Mouse (Mus musculus): ENCODE results near the gene Tcf3. TPM values are rescaled to one million over a fixed set of nuclear protein-coding genes. Genes with fewer than 3 reads are reported as not detected.

Tcf3 gene
- polyA plus RNA-seq, 1 experiment: 128 TPM

DNA sequence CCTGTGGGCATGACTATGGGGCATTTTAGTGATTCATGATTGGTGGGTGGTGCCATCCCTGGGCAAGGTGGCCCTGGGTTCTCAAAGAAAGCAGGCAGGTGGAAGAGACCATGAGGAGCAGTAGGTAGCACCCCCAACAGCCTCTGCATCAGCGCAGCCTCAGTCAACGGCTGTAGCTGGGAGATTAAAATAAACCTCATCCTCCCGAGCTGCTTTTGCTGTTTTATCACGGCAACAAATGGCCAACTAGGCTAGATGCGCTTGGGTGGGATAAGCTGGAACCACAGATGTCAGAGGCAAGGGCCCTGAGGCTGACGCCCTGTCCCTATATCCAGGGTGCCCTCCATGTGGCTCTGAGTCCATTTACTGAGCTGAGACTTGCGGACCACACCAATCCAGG, 48.7 kb downstream of the Tcf3 start:
- no peak for TF ChIP-seq CTCF (IDR thresholded peaks at IDR 0.05; ENCODE audit: borderline replicate concordance, extremely low read depth, insufficient read depth, insufficient read length)
- TF ChIP-seq POLR2A (IDR thresholded peaks at IDR 0.05; ENCODE audit: borderline replicate concordance, extremely low read depth, insufficient read depth, insufficient read length, poor library complexity, severe bottlenecking): no peak
- no peak for DNase-seq (ENCODE audit: low read depth)

DNA sequence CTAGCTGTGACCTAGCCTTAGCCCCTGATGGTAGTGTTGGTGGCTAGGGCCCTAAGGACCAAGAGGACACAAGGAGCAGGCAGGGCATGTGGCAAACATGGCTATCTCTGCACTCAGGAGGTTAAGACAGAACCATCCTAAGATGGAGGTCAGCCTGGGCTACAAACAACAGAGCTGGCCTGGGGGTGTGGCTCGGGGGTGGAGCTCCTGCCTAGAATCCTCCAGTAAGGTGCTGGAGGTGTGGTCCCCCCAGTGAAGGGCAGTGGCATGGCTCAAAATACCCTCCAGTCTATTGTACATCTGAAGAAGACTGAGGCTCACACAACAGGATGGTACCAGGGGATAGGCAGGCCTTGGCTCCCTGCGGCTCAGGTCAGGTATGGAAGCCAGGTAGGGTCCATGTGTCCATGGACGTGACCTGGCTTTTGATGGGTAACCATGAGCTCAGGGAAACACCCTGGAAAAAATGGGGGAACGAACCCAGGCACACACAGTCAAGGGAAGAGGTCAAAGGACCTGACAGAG, 49.3 kb downstream of the Tcf3 start:
- DNase-seq (ENCODE audit: low read depth): peak; percentile 24
- TF ChIP-seq CTCF (IDR thresholded peaks at IDR 0.05; ENCODE audit: borderline replicate concordance, extremely low read depth, insufficient read depth, insufficient read length): no peak
- TF ChIP-seq POLR2A (IDR thresholded peaks at IDR 0.05; ENCODE audit: borderline replicate concordance, extremely low read depth, insufficient read depth, insufficient read length, poor library complexity, severe bottlenecking): no peak

DNA sequence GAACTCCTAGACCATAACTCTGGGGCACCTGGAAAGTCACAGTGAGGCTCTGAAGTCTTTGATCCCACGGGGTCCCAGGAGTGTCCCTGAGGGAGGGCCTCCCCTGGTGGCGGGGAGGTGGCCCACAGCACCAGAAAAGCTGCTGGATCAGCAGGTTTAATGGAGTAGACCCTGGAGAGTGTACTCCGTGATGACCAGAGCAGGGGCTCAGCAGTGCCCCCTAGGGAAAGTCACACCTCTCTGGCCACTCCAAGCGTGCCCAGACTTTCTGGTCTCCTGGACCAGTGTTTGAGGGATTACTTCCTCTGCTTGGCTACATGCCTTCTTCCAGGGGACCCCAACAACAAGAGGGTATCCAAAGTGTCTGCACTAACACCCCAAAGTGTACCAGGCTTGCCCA, 50.0 kb downstream of the Tcf3 start:
- no peak for TF ChIP-seq POLR2A (IDR thresholded peaks at IDR 0.05; ENCODE audit: borderline replicate concordance, extremely low read depth, insufficient read depth, insufficient read length, poor library complexity, severe bottlenecking)
- TF ChIP-seq CTCF (IDR thresholded peaks at IDR 0.05; ENCODE audit: borderline replicate concordance, extremely low read depth, insufficient read depth, insufficient read length): no peak; the same call in 1 of the 2 replicates

DNA sequence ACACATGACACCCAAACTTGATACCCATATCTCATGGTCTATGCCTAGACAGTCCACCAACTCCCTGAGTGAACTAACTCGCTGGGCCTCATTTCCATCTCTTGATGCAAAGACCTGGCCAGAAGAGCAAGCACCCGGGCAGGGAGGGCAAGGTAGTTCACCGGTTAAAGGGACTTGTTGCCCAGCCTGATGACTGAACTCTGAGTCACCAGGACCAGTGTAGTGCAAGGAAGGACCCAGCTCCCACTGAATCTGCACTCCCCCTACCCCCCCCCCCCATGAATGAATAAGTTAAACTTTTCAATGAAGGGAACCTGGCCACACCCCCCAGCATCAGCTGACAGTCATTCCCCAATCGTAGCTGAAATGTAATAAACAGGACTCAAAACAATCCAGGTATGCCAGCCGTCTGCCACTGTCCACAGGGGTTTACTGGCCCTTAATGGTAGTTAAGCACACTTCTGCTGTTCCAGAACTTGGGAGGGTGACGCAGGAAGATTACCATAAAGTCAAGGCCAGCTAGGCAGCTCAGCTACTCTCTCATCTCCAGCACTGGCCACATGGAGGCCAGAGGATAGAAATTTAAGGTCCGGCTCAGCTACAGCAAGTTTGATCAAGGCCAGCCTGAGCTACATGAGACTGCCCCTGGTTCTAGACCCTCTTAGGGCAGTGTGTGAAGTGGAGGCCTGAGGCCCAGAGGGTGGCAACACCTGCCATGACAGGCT, 50.6 kb downstream of the Tcf3 start:
- no peak for DNase-seq (ENCODE audit: low read depth)
- TF ChIP-seq POLR2A (IDR thresholded peaks at IDR 0.05; ENCODE audit: borderline replicate concordance, extremely low read depth, insufficient read depth, insufficient read length, poor library complexity, severe bottlenecking): no peak
- TF ChIP-seq CTCF (IDR thresholded peaks at IDR 0.05; ENCODE audit: borderline replicate concordance, extremely low read depth, insufficient read depth, insufficient read length): no peak

More for the DNA sequence above, 50.0 kb downstream of the Tcf3 start:
- no peak for DNase-seq (ENCODE audit: low read depth)

DNA sequence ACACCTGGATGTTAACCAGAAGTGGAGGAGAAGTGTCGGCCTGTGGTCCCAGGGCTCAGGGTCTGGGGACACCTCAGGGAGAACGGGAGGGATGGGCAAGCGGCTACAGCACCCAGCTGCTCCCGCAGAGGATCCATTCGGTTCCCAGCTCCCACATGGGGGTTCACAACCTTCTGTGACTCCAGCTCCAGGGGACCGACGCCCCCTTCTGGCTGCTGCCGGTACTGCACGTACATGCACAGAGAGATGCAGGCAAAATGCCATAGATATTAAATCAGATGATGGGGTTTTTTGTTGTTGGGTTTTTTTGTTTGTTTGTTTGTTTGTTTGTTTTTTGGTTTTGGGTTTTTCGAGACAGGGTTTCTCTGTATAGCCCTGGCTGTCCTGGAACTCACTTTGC, 55.7 kb downstream of the Tcf3 start:
- DNase-seq (ENCODE audit: low read depth): no peak

DNA sequence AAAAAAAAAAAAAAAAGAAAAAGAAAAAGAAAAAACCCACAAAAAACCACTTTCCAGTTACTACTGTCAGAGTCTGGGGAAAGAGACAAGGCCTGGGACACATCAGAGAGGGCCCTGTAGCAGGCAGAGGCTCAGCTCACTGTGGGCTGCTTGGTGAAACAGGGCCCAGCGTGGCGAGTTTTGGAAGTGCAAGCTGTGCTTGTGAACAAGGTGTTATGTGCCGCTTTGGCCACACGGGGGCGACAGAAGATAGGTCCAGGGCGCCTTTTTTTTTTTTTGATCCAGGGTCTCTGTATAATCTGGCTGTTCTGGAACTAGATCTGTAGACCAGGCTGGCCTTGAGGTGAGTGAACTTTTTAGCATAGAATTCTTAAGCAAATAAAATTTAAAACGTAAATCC, 57.3 kb downstream of the Tcf3 start:
- DNase-seq (ENCODE audit: low read depth): peak; percentile 97
- peak; percentile 99 for TF ChIP-seq CTCF (IDR thresholded peaks at IDR 0.05; ENCODE audit: borderline replicate concordance, extremely low read depth, insufficient read depth, insufficient read length)
- TF ChIP-seq POLR2A (IDR thresholded peaks at IDR 0.05; ENCODE audit: borderline replicate concordance, extremely low read depth, insufficient read depth, insufficient read length, poor library complexity, severe bottlenecking): no peak

More for the DNA sequence above, 55.7 kb downstream of the Tcf3 start:
- TF ChIP-seq POLR2A (IDR thresholded peaks at IDR 0.05; ENCODE audit: borderline replicate concordance, extremely low read depth, insufficient read depth, insufficient read length, poor library complexity, severe bottlenecking) (no peak), CTCF (IDR thresholded peaks at IDR 0.05; ENCODE audit: borderline replicate concordance, extremely low read depth, insufficient read depth, insufficient read length) (peak; percentile 65)

DNA sequence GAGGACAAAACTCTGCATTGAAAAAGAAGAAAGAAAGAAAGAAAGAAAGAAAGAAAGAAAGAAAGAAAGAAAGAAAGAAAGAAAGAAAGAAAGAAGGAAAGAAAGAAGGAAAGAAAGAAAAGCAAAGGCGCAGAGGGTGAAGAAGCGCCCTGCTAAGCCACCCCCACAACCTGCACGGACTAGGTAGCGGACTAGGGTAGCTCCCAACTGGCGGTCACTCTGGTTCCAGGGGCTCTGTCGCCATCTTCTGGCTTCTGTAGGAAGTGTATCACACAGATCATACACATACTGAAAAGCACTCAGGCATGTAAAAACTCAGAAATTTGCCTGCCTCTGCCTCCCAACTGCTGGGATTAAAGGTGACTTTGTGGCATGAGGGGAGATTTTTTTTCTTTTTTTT, 59.4 kb downstream of the Tcf3 start:
- DNase-seq (ENCODE audit: low read depth): peak; percentile 60
- TF ChIP-seq CTCF (IDR thresholded peaks at IDR 0.05; ENCODE audit: borderline replicate concordance, extremely low read depth, insufficient read depth, insufficient read length): peak; percentile 59; the same call in 1 of the 2 replicates
- TF ChIP-seq POLR2A (IDR thresholded peaks at IDR 0.05; ENCODE audit: borderline replicate concordance, extremely low read depth, insufficient read depth, insufficient read length, poor library complexity, severe bottlenecking): no peak

DNA sequence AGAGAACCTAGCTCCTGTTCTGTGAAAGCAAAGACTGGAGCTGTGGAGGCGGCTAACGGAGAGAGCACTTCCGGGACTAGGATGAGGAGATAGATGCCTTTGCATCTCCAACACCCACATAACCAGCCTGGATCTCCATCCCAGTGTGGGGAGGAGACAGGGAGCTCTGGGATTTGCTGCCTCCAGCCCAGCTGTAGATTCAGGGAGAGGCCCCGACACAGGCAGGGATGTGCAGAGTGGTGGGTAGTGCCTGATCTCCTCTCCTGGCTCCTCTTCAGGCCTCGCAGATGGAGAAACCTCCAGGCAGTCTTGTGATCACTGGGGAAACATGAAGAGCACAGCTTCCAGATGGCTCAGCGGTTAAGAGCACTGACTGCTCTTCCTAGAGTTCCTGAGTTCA, 60.7 kb downstream of the Tcf3 start:
- TF ChIP-seq CTCF (IDR thresholded peaks at IDR 0.05; ENCODE audit: borderline replicate concordance, extremely low read depth, insufficient read depth, insufficient read length) (no peak), POLR2A (IDR thresholded peaks at IDR 0.05; ENCODE audit: borderline replicate concordance, extremely low read depth, insufficient read depth, insufficient read length, poor library complexity, severe bottlenecking) (no peak)
- DNase-seq (ENCODE audit: low read depth): no peak

DNA sequence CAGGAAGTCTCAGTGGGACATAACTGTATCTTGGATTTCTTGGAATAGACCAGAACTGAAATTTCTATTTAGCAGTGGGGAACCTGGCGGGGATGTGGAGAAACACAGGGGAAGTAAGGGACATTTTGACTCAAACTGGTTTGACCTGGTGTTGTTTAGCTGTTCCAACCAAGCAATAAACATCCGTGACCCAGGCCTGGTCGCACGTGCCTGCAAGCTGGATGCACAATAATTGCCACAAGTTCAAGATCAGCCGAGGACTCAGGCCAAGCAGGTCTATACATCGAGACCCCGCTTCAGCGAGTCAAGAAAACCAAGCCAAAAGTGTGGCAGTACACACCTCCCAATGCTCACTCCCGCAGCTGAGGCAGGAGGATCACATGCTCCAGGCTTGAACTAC, 61.5 kb downstream of the Tcf3 start:
- TF ChIP-seq CTCF (IDR thresholded peaks at IDR 0.05; ENCODE audit: borderline replicate concordance, extremely low read depth, insufficient read depth, insufficient read length): no peak
- TF ChIP-seq POLR2A (IDR thresholded peaks at IDR 0.05; ENCODE audit: borderline replicate concordance, extremely low read depth, insufficient read depth, insufficient read length, poor library complexity, severe bottlenecking): no peak
- no peak for DNase-seq (ENCODE audit: low read depth)

DNA sequence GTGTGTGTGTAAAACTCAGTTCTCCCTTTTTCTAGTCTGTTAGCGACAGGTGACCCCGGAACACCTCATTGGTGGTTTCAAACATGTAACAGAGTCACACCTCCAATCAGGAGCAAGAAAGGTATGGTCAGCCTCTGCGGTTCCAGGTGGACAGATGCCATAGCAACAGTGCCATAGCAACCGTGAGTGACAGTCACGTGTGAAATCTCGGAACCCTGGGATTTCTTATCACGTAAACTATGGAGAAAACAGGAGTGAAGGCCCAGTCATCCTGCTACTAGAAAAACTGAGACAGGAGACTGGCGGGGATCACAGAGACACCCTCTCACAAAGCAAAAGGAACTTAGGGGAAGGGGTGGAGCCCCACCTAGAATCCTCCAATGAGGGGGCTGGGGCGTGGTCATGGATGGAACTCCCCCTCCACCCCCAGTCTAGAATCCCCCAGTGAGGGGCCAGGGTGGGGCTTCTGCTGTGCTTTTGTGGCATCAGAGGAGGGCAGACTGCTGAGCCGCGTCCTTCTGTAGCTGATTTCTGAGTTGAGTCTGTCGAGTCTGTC, 62.0 kb downstream of the Tcf3 start:
- TF ChIP-seq POLR2A (IDR thresholded peaks at IDR 0.05; ENCODE audit: borderline replicate concordance, extremely low read depth, insufficient read depth, insufficient read length, poor library complexity, severe bottlenecking) (no peak), CTCF (IDR thresholded peaks at IDR 0.05; ENCODE audit: borderline replicate concordance, extremely low read depth, insufficient read depth, insufficient read length) (no peak)
- DNase-seq (ENCODE audit: low read depth): peak; percentile 87

DNA sequence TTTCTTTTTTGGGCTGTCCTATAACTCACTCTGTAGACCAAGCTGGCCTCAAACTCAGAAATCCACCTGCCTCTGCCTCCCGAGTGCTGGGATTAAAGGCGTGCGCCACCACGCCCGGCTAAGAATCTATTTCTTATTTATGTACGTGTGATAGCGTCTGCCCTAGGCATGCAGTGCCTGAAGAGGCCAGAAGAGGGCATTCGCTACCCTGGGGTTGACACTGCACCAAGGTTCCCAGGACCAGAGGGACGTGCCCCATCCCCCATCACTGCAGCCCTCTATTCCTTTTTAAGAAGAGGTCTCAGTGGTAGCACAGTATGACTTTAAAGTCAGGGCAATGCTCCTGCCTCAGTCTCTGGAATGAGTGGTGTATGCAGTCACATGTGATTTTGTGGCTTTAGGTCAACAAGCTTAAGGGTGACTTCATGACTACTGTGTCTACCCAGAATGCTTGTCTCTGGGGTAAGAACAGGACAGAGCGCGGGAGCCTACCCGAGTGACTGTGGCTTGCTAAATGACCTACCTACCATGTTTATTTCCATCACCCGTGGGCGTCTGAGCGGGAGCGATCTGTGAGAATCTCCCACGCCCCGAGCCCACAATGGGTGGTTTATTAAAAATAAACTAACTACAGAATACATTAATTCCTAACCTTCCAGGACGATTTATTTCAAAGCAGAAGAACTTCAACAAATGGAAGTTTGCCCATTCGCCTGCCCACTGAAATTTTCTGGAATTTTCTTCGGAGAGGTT, 63.3 kb downstream of the Tcf3 start:
- TF ChIP-seq POLR2A (IDR thresholded peaks at IDR 0.05; ENCODE audit: borderline replicate concordance, extremely low read depth, insufficient read depth, insufficient read length, poor library complexity, severe bottlenecking): no peak
- no peak for TF ChIP-seq CTCF (IDR thresholded peaks at IDR 0.05; ENCODE audit: borderline replicate concordance, extremely low read depth, insufficient read depth, insufficient read length)
- no peak for DNase-seq (ENCODE audit: low read depth)
